Mouse (Mus musculus): ENCODE measurements around the gene Ncbp2. TPM values are rescaled to one million over a fixed set of nuclear protein-coding genes. Genes with fewer than 3 reads are reported as not detected.

Ncbp2 gene
- 50.6 TPM for polyA plus RNA-seq (2017; shearing (Covaris generic))

DNA sequence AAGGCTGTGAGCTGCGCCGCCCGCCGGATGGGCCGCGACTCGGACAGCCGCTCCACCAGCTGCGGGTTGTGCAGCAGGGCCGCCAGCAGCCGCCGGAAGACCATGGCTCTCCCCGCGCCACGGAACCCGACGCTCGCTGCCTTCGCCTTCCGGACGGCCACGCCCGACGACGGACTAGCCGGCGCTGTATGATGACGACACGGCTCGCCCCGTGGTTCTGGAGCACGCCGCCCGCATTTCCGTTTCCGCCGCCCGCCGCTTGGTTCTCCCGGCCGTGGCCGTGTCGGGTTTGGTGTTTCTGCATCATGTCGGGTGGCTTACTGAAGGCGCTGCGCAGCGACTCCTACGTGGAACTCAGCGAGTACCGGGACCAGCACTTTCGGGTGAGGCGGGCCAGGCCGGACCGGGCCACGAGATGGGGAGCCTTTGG lies at the start of gene Ncbp2, which contains the start of gene 0610012G03Rik:
Gene Ncbp2 (plus strand): TSS at position 169 of the 430 bp plus-strand sequence.
Gene 0610012G03Rik (minus strand): TSS at position 150 of the 430 bp plus-strand sequence.

GRCm38 (mm10) chr16:31933751-31934549 lies 14.4 kb upstream of the Ncbp2 start, which contains the start of gene Pigz:
Gene Pigz, plus strand, starts transcription at chr16:31933851.

DNA sequence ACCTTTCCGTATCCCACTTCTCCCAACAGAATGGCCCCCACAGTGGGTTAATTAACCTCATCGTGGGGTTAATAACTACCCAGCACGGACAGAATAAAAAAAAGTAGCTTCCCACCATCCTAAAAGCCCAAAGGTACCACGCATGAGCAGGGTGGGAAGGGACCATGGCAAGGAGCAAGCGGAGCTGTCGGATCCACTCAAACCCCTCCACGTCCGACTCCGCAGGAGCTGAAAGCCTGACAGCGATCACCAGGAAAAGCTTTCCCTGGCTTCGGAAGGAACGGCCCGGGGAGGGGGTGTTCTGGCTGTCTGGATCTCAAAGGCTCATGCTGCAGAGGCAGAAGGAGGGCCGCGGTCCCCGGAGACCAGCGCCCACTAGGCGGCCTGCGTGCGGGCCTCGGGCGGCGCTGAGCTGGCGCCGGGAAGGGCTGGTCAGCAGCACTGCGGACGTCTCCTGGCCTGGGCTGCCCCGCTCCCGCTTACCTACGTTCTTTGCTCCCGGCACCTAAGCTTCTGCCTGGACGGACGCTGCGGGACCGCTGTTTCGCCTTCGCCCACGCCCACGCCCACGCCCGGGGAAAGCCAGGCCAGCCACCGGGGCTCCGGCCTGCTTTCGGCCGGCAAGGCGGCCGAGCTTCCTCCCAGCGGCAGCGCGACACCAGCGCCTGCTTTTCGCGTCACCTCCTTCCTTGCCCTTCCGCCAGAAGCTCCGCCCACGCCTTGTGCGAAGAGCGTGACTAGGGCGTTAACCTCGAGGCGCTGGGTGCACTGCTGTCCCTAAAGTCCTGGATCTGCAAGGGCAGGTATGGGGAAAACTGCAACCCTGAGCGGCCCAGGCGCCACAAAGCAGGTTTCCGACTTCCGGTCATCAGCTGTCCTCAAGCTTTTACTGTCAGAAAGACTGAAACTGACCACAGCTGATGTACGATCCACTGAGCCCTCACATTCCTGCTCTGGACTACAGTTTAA lies 54.5 kb downstream of the Ncbp2 start, which contains the start of gene Senp5:
Gene Senp5 (minus strand): TSS at position 779 of the 969 bp plus-strand sequence.

Other genes starting within 250 kb of the Ncbp2 start
- gene Meltf, start 69.7 kb upstream of the Ncbp2 start, polyA plus RNA-seq (2017; shearing (Covaris generic)): not detected
- 0.82 TPM for gene Pigz, start 14.7 kb upstream of the Ncbp2 start, polyA plus RNA-seq (2017; shearing (Covaris generic))
- gene 0610012G03Rik, start within 50 bp of the Ncbp2 start, polyA plus RNA-seq (2017; shearing (Covaris generic)): 3.3 TPM
- gene Senp5, start 54.8 kb downstream of the Ncbp2 start, polyA plus RNA-seq (2017; shearing (Covaris generic)): 13.9 TPM
- gene Pak2, start 130.8 kb downstream of the Ncbp2 start, polyA plus RNA-seq (2017; shearing (Covaris generic)): 58.9 TPM
- 91.0 TPM for gene Pigx, start 151.2 kb downstream of the Ncbp2 start, polyA plus RNA-seq (2017; shearing (Covaris generic))
- 44.3 TPM for gene Cep19, start 151.3 kb downstream of the Ncbp2 start, polyA plus RNA-seq (2017; shearing (Covaris generic))
- gene Nrros, start 217.1 kb downstream of the Ncbp2 start, polyA plus RNA-seq (2017; shearing (Covaris generic)): 120 TPM
- not detected for gene Bex6, start 231.3 kb downstream of the Ncbp2 start, polyA plus RNA-seq (2017; shearing (Covaris generic))

Measured in CD4-positive, CD25-positive, alpha-beta regulatory T cell, adult 9 weeks (primary cell).